Mouse (Mus musculus) midbrain, embryonic 13.5 days (tissue): ENCODE measurements at regions not wholly inside any gene's neighbourhood (a gene's known extent, or its start where the extent isn't known, plus 50 kb on each side); places are given as distances from the start of the nearest gene placed in this dataset.

Experiments used
- ATAC-seq: fragments of 200-750 bp; cut with Nextera tagmentation; 2 replicates; pipeline ENCODE4 v1.8.0; 2017; ENCODE audit warnings: mild to moderate bottlenecking, moderate TSS enrichment, moderate library complexity
- H3K27ac ChIP-seq: fragments of 300-500 bp; sonication (generic); 2 replicates; pipeline ENCODE4 v1.5.1; 2015; ENCODE audit warnings: inconsistent platforms, mild to moderate bottlenecking, moderate library complexity
- H3K27me3 ChIP-seq: fragments of 300-500 bp; sonication (generic); 2 replicates; pipeline ENCODE4 v1.6.1; 2015; ENCODE audit warnings: mild to moderate bottlenecking, inconsistent platforms
- H3K36me3 ChIP-seq: fragments of 300-500 bp; sonication (generic); 2 replicates; pipeline ENCODE4 v1.6.1; 2015; ENCODE audit warnings: mild to moderate bottlenecking, inconsistent platforms
- H3K4me1 ChIP-seq: fragments of 300-500 bp; sonication (generic); replicated peaks from 2 replicates; pipeline ENCODE4 v1.6.1; 2015; ENCODE audit warnings: inconsistent platforms
- H3K4me2 ChIP-seq: fragments of 300-500 bp; sonication (generic); replicated peaks from 2 replicates; pipeline ENCODE4 v1.6.1; 2015; ENCODE audit warnings: moderate library complexity, mild to moderate bottlenecking, inconsistent platforms
- H3K4me3 ChIP-seq: fragments of 300-500 bp; sonication (generic); replicated peaks from 2 replicates; pipeline ENCODE4 v1.5.1; 2015; ENCODE audit warnings: mild to moderate bottlenecking, inconsistent platforms
- H3K9ac ChIP-seq: fragments of 300-500 bp; sonication (generic); replicated peaks from 2 replicates; pipeline ENCODE4 v1.6.1; 2015; ENCODE audit warnings: mild to moderate bottlenecking, inconsistent platforms
- H3K9me3 ChIP-seq: fragments of 300-500 bp; sonication (generic); 2 replicates; pipeline ENCODE4 v1.6.1; 2016; ENCODE audit warnings: mild to moderate bottlenecking, inconsistent platforms
- WGBS: fragments of 180-500 bp; shearing (Covaris S2); methylation state at CpG from one replicate; pipeline ENCODE4 v1.1.7; 2015; 5-methylcytosine and 5-hydroxymethylcytosine counted together

- peak overlapping the region; percentile 61 for H3K9ac ChIP-seq
- H3K4me1 ChIP-seq: peaks cover 55% of the 10 kb centered on the region
- H3K9me3 ChIP-seq: no peaks in the 10 kb centered on the region
- H3K27ac ChIP-seq: peak overlapping the region; percentile 91
- ATAC-seq: peak; percentile 78
- H3K4me2 ChIP-seq: peak overlapping the region; percentile 47
- H3K27me3 ChIP-seq: no peaks in the 10 kb centered on the region
- peak overlapping the region; percentile 22 for H3K4me3 ChIP-seq
- 8% methylated on average over 11 of the region's 11 CpGs for WGBS
- no peaks in the 10 kb centered on the region for H3K36me3 ChIP-seq
Observed at GRCm38 (mm10) chr7:83201768-83202493, 334.8 kb downstream of the Mex3b start.

GRCm38 (mm10) chr7:83203311-83204012, 336.3 kb downstream of the Mex3b start:
- Histone ChIP-seq H3K9me3 (no peaks in the 10 kb centered on the region), H3K4me1 (peaks cover 55% of the 10 kb centered on the region), H3K36me3 (no peaks in the 10 kb centered on the region), H3K4me3 (no peak overlapping the region), H3K4me2 (no peak overlapping the region), H3K27me3 (no peaks in the 10 kb centered on the region), H3K27ac (peak overlapping the region; percentile 91), H3K9ac (no peak overlapping the region; the same call in 1 of the 2 replicates)
- ATAC-seq: peak; percentile 15; the same call in 1 of the 2 replicates
- WGBS: 74% methylated on average over 10 of the region's 10 CpGs

GRCm38 (mm10) chr7:83204013-83204365, 336.9 kb downstream of the Mex3b start:
- H3K4me1 ChIP-seq: peaks cover 55% of the 10 kb centered on the region
- H3K9me3 ChIP-seq: no peaks in the 10 kb centered on the region
- H3K4me2 ChIP-seq: peak overlapping the region; percentile 9; the same call in 1 of the 2 replicates
- peak overlapping the region; percentile 55; the same call in 1 of the 2 replicates for H3K9ac ChIP-seq
- peak overlapping the region; percentile 74; the same call in 1 of the 2 replicates for H3K27ac ChIP-seq
- H3K4me3 ChIP-seq: no peak overlapping the region
- 0 out of 2 replicates have a peak, but pooled peaks have one; percentile 6 for ATAC-seq
- no peaks in the 10 kb centered on the region for H3K36me3 ChIP-seq
- H3K27me3 ChIP-seq: no peaks in the 10 kb centered on the region
- 20% methylated on average over 4 of the region's 4 CpGs for WGBS

GRCm38 (mm10) chr7:83204701-83205100, 337.6 kb downstream of the Mex3b start:
- H3K36me3 ChIP-seq: no peaks in the 10 kb centered on the region
- 0 out of 2 replicates have a peak overlapping the region, but pooled peaks have one; percentile 9 for H3K4me2 ChIP-seq
- H3K4me1 ChIP-seq: peaks cover 55% of the 10 kb centered on the region
- H3K27me3 ChIP-seq: no peaks in the 10 kb centered on the region
- 38% methylated on average over 8 of the region's 8 CpGs for WGBS
- peak; percentile 10; the same call in 1 of the 2 replicates for ATAC-seq
- no peaks in the 10 kb centered on the region for H3K9me3 ChIP-seq
- peak overlapping the region; percentile 55 for H3K9ac ChIP-seq
- no peak overlapping the region for H3K4me3 ChIP-seq
- peak overlapping the region; percentile 74 for H3K27ac ChIP-seq

GRCm38 (mm10) chr7:83206999-83207398, 339.9 kb downstream of the Mex3b start:
- WGBS: 51% methylated on average over 2 of the region's 2 CpGs
- H3K4me1 ChIP-seq: peaks cover 34% of the 10 kb centered on the region
- no peak overlapping the region for H3K9ac ChIP-seq
- no peaks in the 10 kb centered on the region for H3K27me3 ChIP-seq
- no peak for ATAC-seq
- H3K36me3 ChIP-seq: no peaks in the 10 kb centered on the region
- H3K27ac ChIP-seq: no peak overlapping the region
- H3K4me2 ChIP-seq: no peak overlapping the region
- H3K4me3 ChIP-seq: no peak overlapping the region
- H3K9me3 ChIP-seq: no peaks in the 10 kb centered on the region

- no peak for ATAC-seq
- no peak overlapping the region for H3K27ac ChIP-seq
- H3K27me3 ChIP-seq: no peaks in the 10 kb centered on the region
- H3K4me1 ChIP-seq: no peaks in the 10 kb centered on the region
- 90% methylated on average over 6 of the region's 6 CpGs for WGBS
- no peaks in the 10 kb centered on the region for H3K36me3 ChIP-seq
- H3K4me2 ChIP-seq: no peak overlapping the region
- no peak overlapping the region for H3K9ac ChIP-seq
- no peak overlapping the region for H3K4me3 ChIP-seq
- no peaks in the 10 kb centered on the region for H3K9me3 ChIP-seq
Observed at GRCm38 (mm10) chr7:83211611-83212010, 344.5 kb downstream of the Mex3b start.

GRCm38 (mm10) chr7:83222029-83222722, 355.0 kb downstream of the Mex3b start:
- Histone ChIP-seq H3K9me3 (no peaks in the 10 kb centered on the region), H3K9ac (no peak overlapping the region), H3K4me1 (no peaks in the 10 kb centered on the region), H3K4me3 (no peak overlapping the region), H3K27me3 (no peaks in the 10 kb centered on the region), H3K4me2 (no peak overlapping the region), H3K27ac (no peak overlapping the region), H3K36me3 (no peaks in the 10 kb centered on the region)
- 83% methylated on average over 3 of the region's 3 CpGs for WGBS
- no peak for ATAC-seq

GRCm38 (mm10) chr7:83227262-83228108, 357.2 kb upstream of the Tmc3 start:
- Histone ChIP-seq H3K36me3 (no peaks in the 10 kb centered on the region), H3K4me3 (no peak overlapping the region), H3K9me3 (peaks cover 6% of the 10 kb centered on the region; the same call in 1 of the 2 replicates), H3K4me1 (no peaks in the 10 kb centered on the region), H3K27ac (no peak overlapping the region), H3K27me3 (no peaks in the 10 kb centered on the region), H3K9ac (no peak overlapping the region), H3K4me2 (no peak overlapping the region)
- 92% methylated on average over 7 of the region's 7 CpGs for WGBS
- ATAC-seq: no peak

GRCm38 (mm10) chr7:83230496-83231325, 354.0 kb upstream of the Tmc3 start:
- no peaks in the 10 kb centered on the region for H3K36me3 ChIP-seq
- no peak for ATAC-seq
- no peaks in the 10 kb centered on the region for H3K4me1 ChIP-seq
- H3K4me3 ChIP-seq: no peak overlapping the region
- H3K4me2 ChIP-seq: no peak overlapping the region
- no peaks in the 10 kb centered on the region for H3K27me3 ChIP-seq
- H3K27ac ChIP-seq: no peak overlapping the region
- H3K9ac ChIP-seq: no peak overlapping the region
- peaks cover 6% of the 10 kb centered on the region; the same call in 1 of the 2 replicates for H3K9me3 ChIP-seq
- WGBS: 76% methylated on average over 3 of the region's 3 CpGs

- no peak for ATAC-seq
- H3K9me3 ChIP-seq: no peaks in the 10 kb centered on the region
- H3K27me3 ChIP-seq: no peaks in the 10 kb centered on the region
- H3K9ac ChIP-seq: no peak overlapping the region
- no peak overlapping the region for H3K27ac ChIP-seq
- no peaks in the 10 kb centered on the region for H3K4me1 ChIP-seq
- H3K36me3 ChIP-seq: no peaks in the 10 kb centered on the region
- 62% methylated on average over 3 of the region's 3 CpGs for WGBS
- no peak overlapping the region for H3K4me3 ChIP-seq
- H3K4me2 ChIP-seq: no peak overlapping the region
Observed at GRCm38 (mm10) chr7:83235659-83236058, 349.1 kb upstream of the Tmc3 start.

- no peaks in the 10 kb centered on the region for H3K36me3 ChIP-seq
- 81% methylated on average over 3 of the region's 3 CpGs for WGBS
- H3K27me3 ChIP-seq: no peaks in the 10 kb centered on the region
- no peak overlapping the region for H3K4me3 ChIP-seq
- no peaks in the 10 kb centered on the region for H3K4me1 ChIP-seq
- H3K9ac ChIP-seq: no peak overlapping the region
- H3K4me2 ChIP-seq: no peak overlapping the region
- no peak for ATAC-seq
- no peaks in the 10 kb centered on the region for H3K9me3 ChIP-seq
- H3K27ac ChIP-seq: no peak overlapping the region
Observed at GRCm38 (mm10) chr7:83237336-83237735, 347.4 kb upstream of the Tmc3 start.
